Mouse (Mus musculus) inflammation-experienced regulatory T-cells, adult 6 months (primary cell): ENCODE results near the gene Gm20489. TPM values are rescaled to one million over a fixed set of nuclear protein-coding genes. Genes with fewer than 3 reads are reported as not detected.
A peak's percentile ranks its signal among the peaks of the same experiment; 100 is the strongest.

Source experiments
- ATAC-seq: one replicate; pipeline ENCODE4 v1.8.0; 2017
- polyA plus RNA-seq, 3 experiments: library from polyadenylated mRNA; unstranded; fragments of 100-300 nt; shearing (Covaris generic); gene quantifications; one replicate each; pipeline ENCODE4 v1.2.1; 2017

Gene Gm20489
- polyA plus RNA-seq: 1 to 10 TPM in 1 of 3 experiments, not detected in 2; 1.3 TPM

DNA sequence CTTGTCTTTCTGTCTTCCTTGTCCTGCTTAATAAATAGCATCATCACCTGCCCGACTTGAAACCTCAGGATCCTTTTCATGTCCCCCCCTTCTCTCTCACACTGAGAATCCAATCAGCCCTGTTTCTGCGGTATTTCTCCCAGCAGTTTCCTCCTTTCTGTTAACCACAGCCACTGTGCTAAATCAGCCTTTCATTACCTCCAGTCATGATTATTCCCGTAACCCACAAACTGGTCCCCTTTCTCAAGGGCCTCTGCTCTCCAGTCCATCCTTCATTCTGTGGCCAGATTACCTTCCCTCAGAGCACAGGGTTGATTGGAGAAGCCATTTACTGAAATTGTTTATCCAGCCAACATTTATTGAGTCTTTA, at the start of gene Gm20489:
Gene Gm20489 (minus strand): TSS at position 269 of the 370 bp plus-strand sequence.
- ATAC-seq: no peak

DNA sequence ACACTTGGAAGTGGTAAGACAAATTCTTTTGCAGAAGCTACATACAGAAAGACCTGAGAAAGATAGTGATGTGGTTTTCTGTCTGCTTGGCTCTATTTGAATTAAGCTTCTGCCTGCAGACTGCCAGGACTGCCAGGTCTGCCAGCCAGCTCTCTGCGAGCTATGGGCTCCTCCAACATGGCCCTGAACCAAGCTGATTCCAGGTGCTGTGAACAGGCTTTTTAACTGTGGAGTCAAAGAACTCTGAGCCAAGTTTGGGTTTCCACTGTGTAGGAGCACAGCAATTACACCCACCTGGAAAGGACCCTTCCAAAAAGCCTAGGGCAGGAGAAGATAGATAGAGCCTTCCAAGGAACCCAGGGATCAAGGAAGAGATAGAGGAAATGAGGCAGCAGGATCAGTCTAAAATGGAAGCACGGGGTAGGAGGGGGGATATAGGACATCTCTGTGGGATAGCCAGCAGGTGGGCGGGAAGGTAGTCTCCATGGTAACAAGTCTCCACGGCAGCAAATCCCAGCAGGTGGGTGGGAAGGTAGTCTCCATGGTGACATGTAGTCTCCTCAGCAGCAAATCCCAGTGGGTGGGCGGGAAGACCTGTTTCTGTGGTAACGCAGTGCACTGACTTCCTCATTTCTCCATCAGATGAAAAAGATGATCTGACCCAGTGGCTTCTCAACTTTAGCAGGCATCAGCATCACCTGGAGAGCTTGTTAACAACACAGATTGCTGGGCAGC, 45.0 kb upstream of the Gm20489 start:
- no peak for ATAC-seq

DNA sequence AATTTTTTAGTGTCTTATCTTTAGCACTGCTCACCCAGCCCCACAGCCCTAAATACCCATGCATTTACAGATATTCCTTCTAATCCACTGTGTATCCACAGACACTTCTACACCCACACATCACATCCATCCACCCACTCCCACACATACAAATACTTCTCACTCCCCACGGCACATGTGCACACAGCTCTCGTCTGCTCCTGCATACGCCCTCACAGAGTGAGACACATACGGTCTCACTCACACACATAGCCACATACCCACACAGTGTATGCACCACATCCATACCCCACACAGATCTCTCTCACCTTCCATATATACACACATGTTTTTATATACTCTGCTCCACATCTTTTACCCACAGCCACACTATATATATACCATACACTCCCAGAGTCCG, 40.5 kb upstream of the Gm20489 start:
- no peak for ATAC-seq

DNA sequence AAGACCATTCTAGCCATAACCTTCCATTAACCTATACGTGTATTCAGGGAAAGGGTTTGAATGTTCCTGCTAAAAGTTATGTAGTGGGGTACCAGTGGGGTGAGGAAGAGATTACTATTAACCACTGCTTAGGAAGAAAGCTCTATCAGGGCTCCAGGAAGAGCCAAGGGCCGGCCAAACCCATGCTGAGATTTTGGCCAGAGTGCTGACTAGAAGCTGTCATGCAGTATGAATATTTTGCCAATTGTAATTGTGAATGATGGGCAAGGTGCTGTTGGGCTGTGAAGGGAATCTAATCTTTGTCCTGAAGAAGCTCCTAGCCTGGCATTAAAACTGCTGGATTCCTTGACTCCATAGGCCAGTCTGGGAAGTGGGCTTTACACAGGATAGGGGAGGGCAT, 35.8 kb upstream of the Gm20489 start:
- ATAC-seq: no peak

DNA sequence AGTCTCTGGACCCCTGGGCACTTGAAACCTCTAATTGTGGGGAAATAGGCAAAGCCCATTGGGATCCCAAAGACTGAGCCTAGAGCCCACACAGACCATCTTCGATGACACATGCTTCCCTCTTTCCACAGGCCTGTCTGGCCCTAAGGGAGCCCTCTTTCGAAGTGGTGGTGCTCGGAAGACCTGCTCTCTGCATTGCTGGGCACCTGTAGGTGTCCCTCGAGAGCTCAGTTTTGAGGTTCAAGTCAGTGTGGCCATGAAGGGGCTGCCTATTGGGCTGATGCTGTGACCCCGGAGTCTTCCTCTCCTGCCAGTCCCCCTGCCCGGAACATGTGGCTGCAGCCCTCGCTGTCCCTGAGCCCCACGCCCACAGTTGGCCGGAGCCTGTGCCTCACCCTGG, 32.8 kb upstream of the Gm20489 start:
- no peak for ATAC-seq

DNA sequence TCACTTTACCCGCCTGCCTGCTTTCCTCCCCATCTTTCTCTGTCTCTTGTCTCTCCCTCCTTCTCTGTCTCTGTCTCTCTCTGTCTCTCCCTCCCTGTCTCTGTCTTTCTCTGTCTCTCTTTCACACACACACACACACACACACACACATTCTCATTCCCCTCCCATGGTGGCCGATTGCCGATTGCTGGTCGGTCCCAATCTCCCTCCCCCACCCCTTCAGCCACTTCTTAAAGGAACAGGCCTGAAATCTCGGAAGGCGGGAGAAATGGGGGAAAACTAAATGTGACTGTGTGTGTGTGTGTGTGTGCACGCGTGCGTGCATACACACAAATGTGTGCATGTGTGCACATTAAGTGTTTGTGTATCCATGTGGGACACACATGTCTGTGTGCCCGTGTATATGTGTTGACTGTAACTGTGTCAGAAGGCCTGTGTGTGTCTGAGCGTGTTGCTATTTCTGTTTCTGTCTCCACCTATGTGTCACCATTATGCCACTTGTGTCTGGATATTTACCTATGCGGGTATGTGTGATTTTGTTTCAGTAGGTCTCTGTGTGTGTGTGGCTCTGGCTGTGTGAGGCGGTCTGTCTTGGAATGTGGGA, 31.7 kb upstream of the Gm20489 start:
- no peak for ATAC-seq

DNA sequence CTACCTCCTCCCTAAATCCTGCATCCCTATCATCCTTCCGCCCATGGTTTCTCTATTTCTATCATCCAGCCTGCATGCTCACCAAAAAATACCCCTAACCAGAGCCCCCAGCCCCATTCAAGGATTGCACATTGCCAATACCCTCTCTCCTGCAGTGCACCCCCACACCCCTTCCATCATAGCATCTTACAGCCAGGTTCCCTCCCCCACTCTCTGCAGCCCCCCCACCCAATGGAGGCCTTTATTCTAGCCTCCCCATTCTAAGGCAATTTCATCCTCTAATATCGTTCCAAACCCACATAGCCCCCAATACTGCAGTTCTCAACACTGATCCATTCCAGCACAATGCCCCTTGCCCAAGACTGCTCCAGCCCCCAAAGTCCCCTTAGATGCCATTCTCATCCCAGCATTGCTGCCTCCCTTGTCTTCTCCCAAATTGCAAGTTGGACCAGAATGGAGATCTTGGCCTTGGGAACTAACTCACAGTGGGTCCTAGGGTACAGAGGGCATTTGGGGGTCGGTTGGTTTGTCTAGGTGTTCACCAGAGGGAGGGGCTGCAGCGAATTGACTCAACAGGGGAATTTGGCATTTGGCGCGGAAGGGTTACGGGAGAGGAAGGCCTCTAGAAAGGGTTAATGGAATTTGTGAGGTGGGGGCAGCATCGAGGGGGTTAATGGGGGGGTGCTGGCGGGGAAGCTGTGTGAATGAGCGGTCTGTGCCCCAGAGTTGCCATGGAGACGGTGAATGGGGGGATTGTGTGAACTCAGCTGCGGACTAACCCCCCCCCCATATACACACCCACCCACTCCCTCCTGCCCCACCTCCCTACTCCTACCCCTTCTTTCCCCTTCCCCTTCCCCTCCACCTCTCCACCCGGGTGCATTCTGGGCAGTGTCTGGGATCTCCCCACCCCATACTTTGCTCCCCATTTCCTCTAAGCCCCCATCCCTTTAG, 30.9 kb upstream of the Gm20489 start:
- ATAC-seq: no peak

DNA sequence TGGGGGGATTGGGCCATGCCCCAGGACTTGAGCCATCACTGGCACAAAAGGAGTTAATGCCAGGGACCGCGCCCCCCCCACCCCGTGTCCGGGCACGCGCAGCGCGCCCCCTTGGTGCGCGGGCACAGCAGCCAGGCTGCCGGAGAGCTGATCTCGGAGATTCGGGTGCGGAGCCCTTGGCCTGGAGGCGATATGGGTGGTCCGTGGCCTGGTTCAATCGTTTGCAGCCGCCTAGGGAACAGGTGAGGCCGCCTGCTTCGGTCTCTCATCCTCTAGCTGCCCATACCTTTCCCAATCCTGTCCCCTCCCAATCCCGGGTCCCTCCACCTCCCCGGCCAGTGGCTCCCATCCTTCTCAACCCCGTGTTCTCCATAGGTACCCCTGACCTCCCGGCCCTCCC, 30.2 kb upstream of the Gm20489 start, which contains the start of gene Nlgn3:
Gene Nlgn3 (plus strand): TSS at position 114 of the 400 bp plus-strand sequence.
- no peak for ATAC-seq

DNA sequence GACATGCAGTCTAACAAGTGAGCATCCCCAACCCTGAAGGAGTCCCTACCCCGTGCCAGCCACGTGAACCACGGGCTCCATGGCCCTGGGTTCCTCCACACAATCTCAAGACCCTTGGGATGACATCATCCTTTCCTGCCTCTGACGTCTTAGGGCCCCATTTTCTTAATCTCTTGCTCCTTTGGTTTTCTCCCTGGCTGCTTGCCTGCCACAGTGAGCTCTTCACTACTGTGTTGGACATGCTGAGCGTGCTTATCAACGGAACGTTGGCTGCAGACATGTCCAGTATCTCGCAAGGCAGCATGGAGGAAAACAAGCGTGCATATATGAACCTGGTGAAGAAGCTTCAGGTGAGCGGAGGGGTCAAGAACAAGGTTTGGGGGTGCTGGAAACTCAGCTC, 21.3 kb upstream of the Gm20489 start:
- no peak for ATAC-seq

DNA sequence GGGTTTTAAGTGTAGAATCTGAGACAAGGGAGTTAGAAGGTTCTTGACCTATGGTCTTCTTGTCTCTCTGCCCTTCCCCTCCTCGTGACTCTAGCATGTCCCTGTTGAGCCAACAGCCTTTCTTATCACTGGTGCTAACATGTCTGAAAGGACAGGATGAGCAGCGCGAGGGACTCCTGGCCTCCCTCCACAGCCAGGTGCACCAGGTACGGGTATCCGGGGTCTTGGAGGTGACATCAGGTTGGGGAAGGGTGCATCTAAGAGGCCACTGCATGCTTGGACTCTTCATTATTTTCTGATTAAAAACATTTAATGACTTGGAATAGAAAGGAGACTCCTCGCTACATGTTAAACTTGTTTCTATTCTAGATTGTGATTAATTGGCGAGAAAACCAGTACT, 20.2 kb upstream of the Gm20489 start:
- ATAC-seq: no peak

DNA sequence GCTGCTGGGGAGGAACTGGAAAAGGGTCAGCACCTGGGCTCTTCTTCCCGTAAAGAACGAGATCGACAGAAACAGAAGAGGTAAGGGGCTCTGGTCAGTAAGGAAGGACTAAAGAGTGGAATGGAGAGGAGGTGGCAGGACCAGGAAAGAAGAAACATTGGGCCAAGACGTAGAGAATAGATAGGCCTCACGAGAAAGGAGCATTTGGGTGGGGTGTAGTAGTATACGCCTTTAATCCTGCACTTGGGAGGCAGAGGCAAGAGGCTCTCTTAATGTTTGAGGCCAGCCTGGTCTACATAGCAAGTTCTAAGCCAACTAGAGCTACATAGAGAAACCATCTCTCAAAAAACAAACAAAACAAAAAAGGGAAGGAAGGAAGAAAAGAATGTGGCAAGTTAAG, 19.6 kb upstream of the Gm20489 start:
- no peak for ATAC-seq

DNA sequence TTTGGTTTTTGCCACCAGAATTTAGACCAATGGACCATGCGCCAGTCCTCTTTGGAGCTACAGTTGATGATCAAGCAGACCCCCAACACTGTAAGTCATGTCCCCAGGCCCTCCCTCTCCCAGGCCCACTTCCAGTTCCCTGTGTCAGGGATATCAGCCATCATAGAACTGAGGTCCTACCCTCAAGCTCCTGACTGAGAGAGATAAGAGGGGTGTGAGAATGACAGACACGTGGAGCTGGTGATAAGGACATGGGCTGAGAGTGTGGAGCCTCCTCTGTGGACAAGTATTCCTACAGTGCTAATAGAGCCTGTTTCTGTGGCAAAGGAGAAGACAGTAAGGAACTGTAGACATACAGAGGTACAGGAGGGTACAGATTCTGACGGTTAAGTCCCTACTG, 18.7 kb upstream of the Gm20489 start:
- ATAC-seq: no peak

DNA sequence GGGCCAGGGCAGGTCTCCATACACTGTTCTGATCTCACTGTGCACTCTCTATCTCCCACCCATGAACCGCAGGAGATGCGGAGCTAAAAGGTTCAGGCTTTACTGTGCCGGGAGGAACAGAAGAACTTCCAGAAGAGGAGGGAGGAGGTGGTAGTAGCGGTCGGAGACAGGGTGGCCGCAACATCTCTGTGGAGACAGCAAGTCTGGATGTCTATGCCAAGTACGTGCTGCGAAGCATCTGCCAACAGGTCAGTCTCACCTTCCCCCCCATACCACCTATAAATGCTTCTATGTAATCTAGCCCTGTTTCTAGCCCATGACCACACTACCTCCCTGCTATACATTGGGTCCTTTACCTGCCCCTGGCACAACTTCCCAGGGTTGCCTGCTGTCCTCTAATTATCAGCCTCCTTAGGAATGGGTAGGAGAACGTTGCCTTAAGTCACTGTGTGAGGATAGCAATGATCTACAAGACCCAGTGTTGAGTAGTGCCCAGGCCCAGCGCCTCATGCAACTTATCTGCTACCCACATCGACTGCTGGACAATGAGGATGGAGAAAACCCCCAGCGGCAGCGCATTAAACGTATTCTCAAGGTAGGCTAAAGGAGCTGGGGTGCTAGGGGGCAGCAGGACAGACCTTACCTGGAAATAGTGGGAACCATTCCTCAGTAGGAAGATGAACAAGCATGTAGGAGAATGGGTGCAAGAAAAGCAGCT, 17.3 kb upstream of the Gm20489 start:
- no peak for ATAC-seq

DNA sequence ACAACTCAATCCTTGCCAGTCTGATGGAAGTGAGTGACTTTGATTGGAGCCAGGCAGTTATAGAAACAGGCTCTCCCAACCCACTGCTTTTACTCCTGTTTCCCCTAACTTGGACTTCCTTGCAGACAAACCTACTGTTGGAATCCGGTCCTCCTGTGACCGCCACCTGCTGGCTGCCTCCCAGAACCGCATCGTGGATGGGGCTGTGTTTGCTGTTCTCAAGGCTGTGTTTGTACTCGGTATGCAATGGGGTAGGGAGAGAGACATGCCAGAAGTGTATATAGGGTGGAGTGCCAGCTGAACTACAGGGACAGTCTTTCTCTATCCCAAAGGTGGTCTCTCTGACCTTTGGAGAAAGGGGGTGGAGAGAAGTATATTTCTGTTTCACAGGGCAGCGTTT, 16.7 kb upstream of the Gm20489 start:
- ATAC-seq: peak; percentile 69

DNA sequence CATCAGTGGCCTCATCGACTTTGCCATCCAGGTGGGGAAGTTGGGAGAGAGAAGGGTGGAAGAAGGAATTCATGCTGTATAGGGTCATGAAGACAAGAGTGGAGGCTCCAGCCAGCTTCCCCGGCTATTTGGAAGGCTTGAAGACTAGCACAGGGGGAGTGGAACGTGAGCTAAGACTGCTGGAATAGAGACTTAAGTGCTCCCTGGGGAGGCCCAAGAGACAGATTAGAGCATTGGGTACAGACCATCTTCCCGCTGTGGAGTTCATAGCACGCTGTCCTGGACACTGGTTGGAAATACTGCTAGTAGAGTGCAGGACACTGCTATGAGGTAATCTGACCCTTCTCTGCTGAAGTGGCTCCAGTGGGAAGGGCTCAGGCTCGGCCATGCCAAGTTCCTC, 14.0 kb upstream of the Gm20489 start:
- no peak for ATAC-seq

DNA sequence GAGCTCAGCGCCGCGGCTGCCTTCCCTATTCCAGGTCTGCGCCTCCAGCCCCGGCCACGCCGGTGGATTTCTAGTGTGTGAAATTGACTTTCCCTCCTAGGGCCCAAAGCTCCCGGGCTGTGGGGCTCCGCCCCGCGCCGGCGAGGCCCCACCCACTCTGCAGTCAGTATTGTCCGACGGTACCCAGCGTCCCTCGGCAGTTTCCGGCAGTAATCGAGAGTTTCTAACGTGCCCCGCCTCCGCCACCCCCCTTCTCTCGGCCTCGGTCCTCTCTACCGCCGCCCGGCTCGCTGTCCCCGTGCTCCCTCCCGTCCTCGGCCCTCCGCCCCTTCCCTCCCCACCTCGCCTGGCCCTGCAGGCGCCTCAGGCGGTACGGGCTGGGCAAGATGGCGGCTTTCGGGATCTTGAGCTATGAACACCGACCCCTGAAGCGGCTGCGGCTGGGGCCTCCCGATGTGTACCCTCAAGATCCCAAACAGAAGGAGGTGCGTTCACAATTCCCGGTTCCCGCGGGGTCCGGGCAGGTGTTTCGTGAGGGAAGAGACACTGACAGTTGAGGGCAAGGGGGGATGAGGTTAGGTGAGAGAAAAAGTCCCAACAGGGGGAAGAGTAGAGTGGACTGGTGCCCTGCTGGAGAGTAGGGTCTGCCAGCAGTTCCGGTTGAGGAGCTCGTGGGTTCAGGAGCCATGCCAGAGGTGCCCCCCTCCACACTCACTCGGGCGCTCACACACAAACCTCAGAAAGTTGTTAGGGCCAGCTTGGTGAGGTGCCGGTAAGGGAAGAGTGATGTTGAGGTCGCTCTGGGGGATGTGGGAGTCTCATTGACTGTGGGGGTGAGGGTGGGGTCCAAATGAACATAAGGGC, 5.3 kb upstream of the Gm20489 start, which contains the start of gene Med12:
Gene Med12 (plus strand): TSS at position 156 of the 864 bp plus-strand sequence.
- ATAC-seq: peak; percentile 95

DNA sequence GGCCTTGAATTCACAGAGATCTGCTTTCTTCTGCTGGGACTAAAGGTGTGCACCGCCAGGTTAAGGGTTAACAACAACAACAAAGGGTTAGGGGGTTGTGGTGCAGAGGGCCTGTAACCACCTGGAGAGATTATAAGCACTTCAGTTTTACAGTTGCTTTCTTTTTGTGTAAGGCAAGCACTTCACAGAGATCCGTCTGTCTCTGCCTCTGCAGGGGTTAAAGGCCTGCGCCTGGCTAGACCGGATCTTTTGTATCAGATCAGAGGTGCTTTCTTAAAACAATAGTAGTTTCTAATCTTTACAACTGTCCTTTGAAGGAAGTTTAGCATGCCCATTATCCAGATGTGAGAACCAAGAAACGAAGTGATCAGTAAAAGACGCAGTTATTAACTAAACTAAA, 4.6 kb upstream of the Gm20489 start:
- peak; percentile 26 for ATAC-seq

DNA sequence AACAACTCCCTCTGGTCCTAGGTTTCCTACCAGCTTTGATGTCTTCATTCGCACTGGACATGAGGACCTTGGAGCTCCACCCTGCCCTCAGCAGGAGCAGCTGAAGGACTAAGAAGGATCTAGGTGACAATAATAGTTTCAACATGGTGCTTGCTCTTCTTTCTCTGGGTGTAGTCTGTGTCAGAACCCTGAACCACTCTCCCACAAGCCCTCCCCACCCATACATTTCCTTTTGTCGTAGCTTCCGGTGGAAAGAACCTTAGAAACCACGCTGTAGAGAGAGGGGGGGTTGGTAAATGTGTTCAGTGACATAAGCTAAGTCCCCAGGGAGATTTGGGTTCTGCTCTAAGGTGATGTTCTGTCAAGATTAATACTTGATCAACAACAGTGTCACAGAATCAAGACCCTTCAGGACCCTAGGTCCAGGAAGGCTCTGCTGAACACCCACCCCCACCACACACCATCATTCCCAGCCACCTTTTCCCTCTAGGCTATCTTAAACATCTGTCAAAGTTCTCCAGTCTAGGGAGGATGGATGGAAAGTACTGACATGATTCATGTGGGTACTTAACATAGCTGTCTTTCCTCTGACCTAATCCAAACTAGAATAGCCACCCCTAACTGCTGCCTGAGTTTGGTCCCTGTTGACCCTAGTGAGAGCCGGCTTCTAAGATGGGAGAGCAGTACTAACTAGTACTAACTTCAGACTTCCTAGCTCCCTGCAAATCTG, 633 bp downstream of the Gm20489 start, which contains the start of gene Il2rg:
Gene Il2rg (minus strand): TSS at position 231 of the 730 bp plus-strand sequence.
- ATAC-seq: peak; percentile 92

DNA sequence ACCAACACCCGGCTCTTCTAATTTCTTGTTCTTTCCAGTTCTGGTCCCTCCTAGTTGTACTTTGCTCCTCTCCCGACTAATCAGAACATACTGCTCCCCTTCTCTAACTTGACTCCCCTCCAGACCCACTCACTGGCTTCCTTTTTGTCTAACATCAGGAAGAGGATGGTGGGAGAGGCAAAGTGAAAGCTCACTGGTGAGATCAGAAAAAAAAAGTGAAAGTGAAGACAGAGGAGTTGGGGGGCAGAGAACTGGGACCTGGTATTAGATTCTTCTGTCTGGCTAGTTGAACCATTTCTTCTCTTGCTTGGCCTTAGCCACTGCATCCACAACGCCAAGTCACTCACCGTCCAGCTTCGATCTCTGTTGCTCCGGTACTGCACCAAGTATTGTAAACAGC, 2.2 kb downstream of the Gm20489 start:
- ATAC-seq: no peak

DNA sequence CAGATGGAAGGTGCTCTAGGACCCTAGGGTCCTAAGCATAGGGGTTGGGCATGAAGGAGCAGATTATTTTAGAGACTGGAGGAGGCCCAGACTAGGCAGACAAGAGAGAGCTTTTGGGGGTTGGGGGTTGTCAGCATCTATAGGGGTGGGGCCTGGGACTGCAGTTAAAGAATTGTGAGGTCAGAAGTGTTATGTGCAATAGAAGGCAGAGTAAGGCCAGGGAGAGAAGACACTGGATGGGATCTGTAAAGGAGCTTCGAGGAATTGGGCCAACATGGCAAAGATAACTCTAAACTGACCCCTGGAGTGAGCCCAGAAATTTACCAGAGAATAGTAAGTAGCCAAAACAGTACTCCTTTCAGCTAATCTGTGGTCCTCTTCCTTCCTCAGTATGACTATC, 4.9 kb downstream of the Gm20489 start, which contains the start of gene Gm614:
Gene Gm614 (minus strand): TSS at position 101 of the 400 bp plus-strand sequence.
- ATAC-seq: no peak
